Comparison of ENCODE assay signal across 9 mouse cellular contexts in the genomic region with DNA sequence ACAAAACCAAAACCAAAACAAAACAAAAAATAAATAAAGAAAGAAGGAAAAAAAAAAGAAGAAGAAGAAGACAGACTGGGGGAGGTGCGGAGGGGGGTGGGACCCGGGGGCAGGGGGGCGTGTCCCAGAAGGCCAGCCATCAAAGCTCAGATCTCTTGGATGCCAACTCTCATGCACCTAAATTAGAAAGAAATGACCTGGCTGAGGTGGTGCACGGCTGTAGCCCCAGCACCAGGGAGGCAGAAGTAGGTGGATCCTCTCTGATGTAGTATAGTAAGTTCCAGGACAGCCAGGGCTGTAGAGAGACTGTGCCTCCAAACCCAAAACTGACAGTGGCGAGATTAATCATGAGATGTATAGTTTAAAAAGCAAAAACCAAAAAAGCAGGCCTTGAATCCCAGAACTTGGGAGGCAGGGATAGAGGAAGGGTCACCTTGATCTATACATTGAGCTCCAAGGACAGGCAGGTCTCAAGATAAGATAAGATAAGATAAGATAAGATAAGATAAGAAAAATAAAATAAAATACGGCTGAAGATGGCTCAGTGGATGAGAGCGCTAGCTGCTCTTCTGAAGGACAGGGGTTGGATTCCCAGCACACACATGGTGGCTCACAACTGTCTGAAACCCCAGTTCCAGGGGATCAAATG. TPM values are rescaled to one million over a fixed set of nuclear protein-coding genes. Genes with fewer than 3 reads are reported as not detected.
DNase-seq lines count a peak whose midpoint lies in the region; ATAC-seq lines count a peak whose summit lies in the region.
"Had no signal": no experiment of that assay in that cellular context is flagged by ENCODE, and none has a peak within 500 bp of the region (broad histone marks: within the 10 kb centered on the region; RNA-seq: fewer than 3 reads in every experiment).

No protein-coding gene starts in this region.

- no peaks in the 10 kb centered on the region for H3K9me3 ChIP-seq in liver, embryonic 11.5 days (ENCODE audit: control insufficient read depth, low read length)
- H3K9me3 ChIP-seq: intestine, embryonic 15.5 days; midbrain, embryonic 10.5 days had no signal

- no peak overlapping the region for H3K4me3 ChIP-seq in liver, embryonic 11.5 days (ENCODE audit: low read depth, low read length)
- H3K4me3 ChIP-seq: intestine, embryonic 15.5 days; midbrain, embryonic 10.5 days had no signal

- H3K27me3 ChIP-seq in liver, embryonic 11.5 days (replicated peaks; ENCODE audit: control insufficient read depth, insufficient read depth, low read length) = no peaks in the 10 kb centered on the region
- H3K27me3 ChIP-seq: intestine, embryonic 15.5 days had no signal

- ATAC-seq in liver, embryonic 11.5 days (replicated peaks; ENCODE audit: low FRiP score) = peak; percentile 51; the same call in 1 of the 2 replicates
- peak; percentile 42; the same call in 1 of the 2 replicates for ATAC-seq in megakaryocyte-erythroid progenitor cell, adult 5-6 weeks (replicated peaks; ENCODE audit: low FRiP score, low TSS enrichment, poor library complexity, severe bottlenecking)

- no peak overlapping the region for H3K27ac ChIP-seq in liver, embryonic 11.5 days (ENCODE audit: low read depth, low read length)
- H3K27ac ChIP-seq: intestine, embryonic 15.5 days; midbrain, embryonic 10.5 days had no signal

- 0 out of 2 replicates have a peak, but pooled peaks cover 3% of the 10 kb centered on the region for H3K4me1 ChIP-seq in liver, embryonic 11.5 days (replicated peaks; ENCODE audit: control insufficient read depth, insufficient read depth, low read length)
- H3K4me1 ChIP-seq: intestine, embryonic 15.5 days; midbrain, embryonic 10.5 days had no signal

- DNase-seq in liver, embryonic 11.5 days (ENCODE audit: low spot score) = no peak
- no peak for DNase-seq in liver
- DNase-seq in ES-CJ7 (ENCODE audit: low read depth, low spot score) = peak; percentile 27
- peak; percentile 75 for DNase-seq in induced T-regulatory cell, adult 2 months (ENCODE audit: low read depth)
- DNase-seq in left cerebral cortex, postnatal 36 days (ENCODE audit: low spot score in 2 of 2) = no peak
- no peak for DNase-seq in embryo, embryonic 10 days (ENCODE audit: low spot score)

- H3K36me3 ChIP-seq in liver, embryonic 11.5 days (ENCODE audit: control insufficient read depth, insufficient read depth, low read length) = no peaks in the 10 kb centered on the region
- H3K36me3 ChIP-seq: intestine, embryonic 15.5 days; midbrain, embryonic 10.5 days had no signal

- intact Hi-C loops in left cerebral cortex, postnatal 36 days (cut with DNase I) = loop anchor here (2.0 to 5.0 kb wide), 2 partner anchors 15 to 110 kb away; a partner anchor contains a TSS

- WGBS in liver, embryonic 11.5 days = 59% methylated on average over 7 of the region's 7 CpGs

- H3K4me2 ChIP-seq in liver, embryonic 11.5 days = peak overlapping the region; percentile 45; the same call in 1 of the 2 replicates
- H3K4me2 ChIP-seq: intestine, embryonic 15.5 days had no signal

- no peak overlapping the region for H3K9ac ChIP-seq in liver, embryonic 11.5 days (ENCODE audit: low read depth, low read length)
- H3K9ac ChIP-seq: intestine, embryonic 15.5 days had no signal

RNA-seq across cellular contexts. Expression of a gene that starts 14.3 kb away (rescaled TPM):
- polyA plus RNA-seq in liver, embryonic 11.5 days (2014; fragmentation: Nextera tagmentation; extraction: Ambion mirVana) = 847 and 912 TPM in 2 replicates
- 2,115 and 2,210 TPM in 2 replicates for total RNA-seq in megakaryocyte-erythroid progenitor cell, adult 5-6 weeks (2014; fragmentation: Nextera tagmentation)
- 2,337 and 2,464 TPM in 2 replicates for total RNA-seq in megakaryocyte-erythroid progenitor cell, adult 5-6 weeks (2017)
- total RNA-seq in left cerebral cortex, postnatal 36 days (2021) = 100 to 1,000 TPM; 384 to 396 TPM

RNA-seq across cellular contexts. Expression of a gene that starts 17.1 kb away (rescaled TPM):
- 8.9 and 9.3 TPM in 2 replicates for polyA plus RNA-seq in liver, embryonic 11.5 days (2014; fragmentation: Nextera tagmentation; extraction: Ambion mirVana)
- 19.2 and 21.7 TPM in 2 replicates for total RNA-seq in megakaryocyte-erythroid progenitor cell, adult 5-6 weeks (2014; fragmentation: Nextera tagmentation)
- 15.8 and 32.9 TPM in 2 replicates for total RNA-seq in megakaryocyte-erythroid progenitor cell, adult 5-6 weeks (2017)
- total RNA-seq in left cerebral cortex, postnatal 36 days (2021) = 10 to 100 TPM; 11.3 to 14.7 TPM

RNA-seq across cellular contexts. Expression of a gene that starts 21.9 kb away (rescaled TPM):
- polyA plus RNA-seq in liver, embryonic 11.5 days (2014; fragmentation: Nextera tagmentation; extraction: Ambion mirVana) = 21.7 and 23.5 TPM in 2 replicates
- 25.0 and 34.7 TPM in 2 replicates for total RNA-seq in megakaryocyte-erythroid progenitor cell, adult 5-6 weeks (2014; fragmentation: Nextera tagmentation)
- 44.4 and 53.5 TPM in 2 replicates for total RNA-seq in megakaryocyte-erythroid progenitor cell, adult 5-6 weeks (2017)
- total RNA-seq in left cerebral cortex, postnatal 36 days (2021) = 10 to 100 TPM; 41.7 to 49.3 TPM

RNA-seq across cellular contexts. Expression of a gene that starts 56.7 kb away (rescaled TPM):
- polyA plus RNA-seq in liver, embryonic 11.5 days (2014; fragmentation: Nextera tagmentation; extraction: Ambion mirVana) = 0.73 and 0.93 TPM in 2 replicates
- total RNA-seq in megakaryocyte-erythroid progenitor cell, adult 5-6 weeks (2014; fragmentation: Nextera tagmentation) = 4.5 and 5.4 TPM in 2 replicates
- total RNA-seq in megakaryocyte-erythroid progenitor cell, adult 5-6 weeks (2017) = 6.1 and 7.2 TPM in 2 replicates
- 10 to 100 TPM in 1 of 2 experiments, 1 to 10 TPM in 1; 9.9 to 11.4 TPM for total RNA-seq in left cerebral cortex, postnatal 36 days (2021)

Comparison
In these comparisons a context has a peak if more than half of its experiments do, and no peak if none do; other contexts are left out.
1. DNase-seq: peak in ES-CJ7 (single experiment) and induced T-regulatory cell, adult 2 months (single experiment); none in liver, embryonic 11.5 days (single experiment), liver (single experiment), left cerebral cortex, postnatal 36 days (0 of 2) and embryo, embryonic 10 days (single experiment).
2. RNA of a gene that starts 14.3 kb away (total RNA-seq): 2,115 to 2,464 TPM in megakaryocyte-erythroid progenitor cell, adult 5-6 weeks; 384 to 396 TPM in left cerebral cortex, postnatal 36 days; every median in the first group is over 4 times any median in the second.